Mouse (Mus musculus) retina, embryonic 14.5 days (tissue): Measurements from ENCODE around the gene Olfr455.
A peak's percentile ranks its signal among the peaks of the same experiment; 100 is the strongest.

Source experiments
- DNase-seq: peaks from one replicate; pipeline ENCODE4 v3.0.0-alpha.2; 2015; ENCODE audit warnings: low spot score

Olfr455 gene

DNA sequence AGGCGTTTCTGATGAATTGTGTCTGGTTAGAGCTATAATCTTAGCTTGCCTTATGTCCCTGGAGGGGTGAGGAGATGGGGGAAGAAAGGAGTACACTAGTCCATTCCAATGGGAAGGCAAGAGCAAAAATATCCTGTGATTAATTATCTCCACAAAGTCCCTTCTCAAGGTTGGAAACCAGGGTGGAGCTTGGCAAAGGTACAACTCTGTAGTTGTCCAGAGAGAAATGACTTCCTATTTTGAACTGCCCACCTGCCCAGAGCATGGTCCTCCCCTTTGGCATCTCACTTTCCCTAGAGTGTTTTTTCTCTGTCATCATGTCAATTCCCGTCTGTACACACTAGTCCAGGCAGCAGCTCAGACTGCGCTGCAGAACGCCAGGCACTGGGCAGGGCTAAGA, at the start of gene Olfr455:
Gene Olfr455, minus strand, starts transcription at position 127 of the 400 bp plus-strand sequence.
- DNase-seq: no peak

DNA sequence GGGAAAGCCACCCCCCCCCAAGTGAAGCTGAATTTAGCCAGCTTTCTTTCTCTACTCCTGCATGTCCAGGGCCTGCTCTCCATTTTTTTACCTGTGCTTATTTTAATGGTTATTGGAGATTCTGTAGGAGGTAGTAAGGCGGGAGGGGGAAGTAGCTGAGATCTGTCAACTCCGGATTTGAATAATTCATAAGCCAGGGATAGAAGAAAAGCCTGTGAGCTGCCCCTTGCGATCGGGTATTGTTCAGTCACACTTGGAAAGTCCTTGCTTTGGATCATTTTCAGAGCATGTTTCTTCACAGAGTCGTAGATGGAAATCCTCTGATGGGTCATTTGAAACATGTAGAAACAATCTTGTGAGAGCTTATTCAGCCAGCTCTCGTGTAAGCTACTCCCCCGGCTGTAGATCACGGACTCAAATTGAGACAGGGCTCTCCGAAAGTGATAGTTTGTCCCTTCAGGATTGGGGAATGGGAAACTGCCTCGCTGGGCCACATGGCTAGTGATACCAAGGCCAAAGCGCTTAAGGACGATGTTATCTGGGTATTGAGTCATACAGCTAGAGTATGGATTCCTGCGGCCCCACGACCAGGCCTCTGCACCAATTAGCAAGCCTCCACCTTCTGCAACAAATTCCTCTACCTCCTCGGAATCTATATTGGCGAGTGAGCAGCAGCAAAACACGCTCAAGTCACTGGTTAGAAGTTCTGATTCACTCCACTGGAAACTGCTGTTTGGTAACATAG, 45.9 kb upstream of the Olfr455 start:
- no peak for DNase-seq

DNA sequence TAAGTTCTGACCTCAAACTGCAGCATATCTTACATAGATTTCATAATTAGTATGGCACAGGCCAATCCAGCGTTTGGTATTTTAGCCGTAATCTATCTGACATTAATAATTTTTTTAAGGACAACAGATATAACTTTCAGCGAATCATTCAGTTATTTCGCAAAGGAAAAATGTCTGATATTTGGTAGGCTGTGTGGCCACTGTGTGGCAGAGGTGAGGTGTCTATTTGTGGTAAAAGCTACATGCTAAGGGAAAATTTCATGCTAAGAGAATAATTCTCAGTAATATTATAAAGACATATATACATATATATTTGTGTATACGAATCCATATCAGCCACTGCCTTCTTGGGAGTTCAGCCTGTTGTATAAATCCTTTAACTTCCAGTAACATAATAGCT, 39.2 kb upstream of the Olfr455 start:
- no peak for DNase-seq

DNA sequence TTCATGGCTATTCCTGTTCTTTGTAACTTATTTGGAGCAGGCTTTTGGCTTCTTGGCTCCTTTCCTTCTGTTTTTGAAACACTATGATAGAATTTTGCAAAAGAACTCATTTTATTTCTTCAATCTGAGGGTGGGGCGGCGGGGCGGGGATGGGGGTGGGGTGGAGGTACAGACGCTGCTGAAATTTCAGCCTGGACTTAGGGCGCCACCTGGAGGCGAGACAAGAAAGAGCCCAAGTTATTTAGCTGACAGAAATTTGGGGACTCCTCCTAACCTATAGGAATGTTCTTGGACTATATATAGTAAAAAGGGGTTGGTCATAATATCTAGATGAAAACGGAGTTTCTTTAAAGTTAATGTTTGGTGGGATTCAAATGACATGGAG, 36.1 kb upstream of the Olfr455 start:
- peak; percentile 77 for DNase-seq

DNA sequence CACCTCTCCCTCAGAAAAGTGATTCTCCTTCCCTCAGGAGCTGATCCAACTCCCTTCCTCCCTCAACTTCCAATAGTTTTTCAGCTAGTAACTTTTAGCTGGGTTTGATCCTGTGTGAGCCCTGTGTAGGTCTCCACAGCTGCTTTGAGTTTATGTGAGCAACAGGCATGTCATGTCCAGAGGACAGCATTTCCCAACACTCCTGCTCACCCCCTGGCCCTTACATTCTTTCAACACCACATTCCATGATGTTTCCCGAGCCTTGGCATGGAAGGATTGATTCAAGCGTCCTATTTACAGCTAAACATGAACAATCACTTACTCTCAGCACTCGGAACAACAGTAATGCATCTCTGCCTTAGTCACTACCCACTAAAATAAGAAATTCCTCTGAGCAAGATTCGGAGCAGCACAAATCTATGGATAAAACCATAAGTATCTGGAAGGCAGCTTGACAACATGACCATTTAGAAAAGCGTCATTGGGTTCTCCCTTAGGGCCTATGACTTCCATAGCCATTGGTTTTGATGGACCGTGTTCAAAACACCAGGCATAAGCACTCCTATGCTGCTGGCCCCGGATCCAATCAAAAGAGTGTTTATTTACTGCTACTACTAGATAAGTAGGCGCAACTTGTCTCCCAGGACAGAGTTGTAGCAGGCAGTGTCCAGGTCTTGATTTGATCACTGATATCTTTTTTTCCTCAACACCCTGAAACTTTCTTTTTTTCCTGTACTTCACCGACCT, 35.5 kb upstream of the Olfr455 start:
- no peak for DNase-seq

DNA sequence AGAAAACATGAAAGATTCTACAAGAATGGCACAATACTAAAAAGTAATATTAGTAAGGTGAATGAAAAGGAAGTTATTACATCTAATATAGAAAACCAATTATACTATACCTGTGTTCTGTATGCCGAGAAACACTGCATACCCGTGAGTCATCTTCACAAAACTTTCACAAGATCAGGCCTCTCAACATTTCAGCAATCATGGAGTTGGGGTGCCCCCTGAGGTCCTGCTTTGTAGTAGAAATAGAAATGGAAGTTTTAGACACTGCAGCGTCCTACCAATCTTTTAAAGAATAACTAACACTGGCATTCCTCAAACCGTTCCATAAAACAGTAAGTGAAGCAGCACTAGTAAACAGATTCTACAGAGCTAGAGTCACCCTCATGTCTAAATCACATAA, 31.3 kb upstream of the Olfr455 start:
- DNase-seq: no peak

DNA sequence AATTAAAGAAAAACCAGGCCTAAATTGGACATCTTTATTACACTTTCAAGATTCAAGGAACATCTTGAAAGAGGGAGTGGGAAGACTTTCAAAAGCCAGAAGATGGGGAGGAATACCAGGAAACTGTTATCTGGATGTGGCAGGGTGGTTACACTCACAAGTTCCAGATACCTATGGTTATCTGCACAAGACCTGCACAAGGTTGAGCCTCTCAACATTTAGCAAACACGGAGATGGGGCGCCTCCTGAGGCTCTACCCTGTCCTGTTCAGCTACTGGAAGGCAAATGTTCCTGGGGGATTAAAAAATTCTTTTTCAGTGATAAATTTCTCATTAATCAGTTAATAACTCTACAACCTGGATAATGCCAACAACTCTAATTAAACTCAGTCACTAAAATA, 30.0 kb upstream of the Olfr455 start:
- DNase-seq: no peak

DNA sequence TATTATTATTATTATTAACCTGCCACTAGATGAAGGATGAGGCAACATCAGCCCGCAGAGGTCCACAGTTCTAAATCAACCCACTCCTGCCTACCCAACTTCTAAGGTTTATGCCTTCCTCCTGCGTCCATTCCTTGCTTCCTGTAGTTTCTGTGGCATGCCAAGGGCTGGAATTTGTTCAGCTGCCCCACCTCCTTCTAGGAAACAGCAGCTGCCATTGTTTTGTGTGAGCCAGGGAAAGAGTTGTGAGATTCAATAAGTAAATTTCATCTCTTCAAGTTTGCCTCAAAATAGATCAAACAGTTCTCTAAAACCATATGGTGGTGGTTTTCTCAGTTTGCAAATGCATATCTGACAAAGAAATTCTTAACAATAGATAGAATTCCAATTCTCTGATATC, 20.8 kb upstream of the Olfr455 start:
- no peak for DNase-seq

DNA sequence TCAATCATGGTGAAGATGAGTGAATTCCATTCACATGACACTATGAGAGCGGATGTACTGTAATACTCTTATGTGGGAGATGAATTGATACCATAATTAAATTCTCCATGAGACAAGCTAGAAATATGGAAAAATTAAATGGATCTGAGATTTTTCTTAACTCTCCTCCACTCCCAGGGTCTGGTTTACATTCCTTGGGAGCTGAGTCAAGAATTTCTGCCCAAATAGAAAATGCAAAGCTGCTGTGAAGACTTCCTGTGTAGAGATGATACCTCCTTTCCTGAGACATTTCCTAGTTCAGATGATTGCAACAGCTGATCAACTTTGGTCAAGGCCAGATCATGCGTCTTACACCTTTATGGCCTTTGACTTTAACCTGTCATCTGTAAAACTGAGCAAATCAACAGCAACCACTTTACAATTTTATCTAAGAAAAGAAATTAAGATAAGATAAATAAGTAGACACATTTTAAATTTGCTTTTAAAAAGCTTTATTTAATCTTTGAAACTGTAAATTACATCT, 18.8 kb upstream of the Olfr455 start:
- no peak for DNase-seq

DNA sequence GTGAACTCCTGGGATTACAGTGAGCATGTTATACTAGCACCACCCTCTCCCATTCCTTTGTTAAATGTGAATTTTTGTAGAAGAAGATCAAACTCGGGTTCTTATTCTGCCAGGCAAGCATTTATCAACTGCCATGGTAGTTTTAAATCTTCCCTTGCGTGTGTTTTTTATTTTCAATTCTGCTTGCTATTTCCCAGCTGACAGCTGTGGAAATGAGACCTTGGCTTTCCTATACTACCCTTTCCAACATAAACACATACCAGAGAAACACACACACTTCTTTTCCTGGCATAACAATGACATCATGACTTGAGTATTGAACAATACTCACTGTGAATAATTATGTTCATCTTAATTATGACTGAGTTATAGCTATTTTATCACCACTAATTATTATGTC, 14.9 kb upstream of the Olfr455 start:
- no peak for DNase-seq

DNA sequence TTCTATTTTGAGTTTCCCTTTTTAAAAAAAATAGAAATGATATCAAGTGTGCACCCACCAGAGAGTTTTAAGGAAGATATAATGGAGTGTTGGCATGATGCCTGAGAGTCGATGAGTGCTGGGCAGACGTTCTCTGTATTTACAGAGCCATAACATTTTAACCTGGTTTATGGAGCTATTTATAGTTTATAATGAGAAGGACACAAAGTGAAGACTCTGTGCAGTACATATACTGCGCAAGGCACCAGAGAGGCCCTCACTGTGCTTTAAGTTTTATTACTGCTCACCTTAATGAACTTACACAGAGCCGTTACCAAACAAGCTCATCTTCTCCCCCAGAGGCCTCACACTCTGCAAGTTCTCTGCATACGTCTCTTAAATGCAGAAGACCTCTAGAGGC, 13.5 kb upstream of the Olfr455 start:
- DNase-seq: no peak

DNA sequence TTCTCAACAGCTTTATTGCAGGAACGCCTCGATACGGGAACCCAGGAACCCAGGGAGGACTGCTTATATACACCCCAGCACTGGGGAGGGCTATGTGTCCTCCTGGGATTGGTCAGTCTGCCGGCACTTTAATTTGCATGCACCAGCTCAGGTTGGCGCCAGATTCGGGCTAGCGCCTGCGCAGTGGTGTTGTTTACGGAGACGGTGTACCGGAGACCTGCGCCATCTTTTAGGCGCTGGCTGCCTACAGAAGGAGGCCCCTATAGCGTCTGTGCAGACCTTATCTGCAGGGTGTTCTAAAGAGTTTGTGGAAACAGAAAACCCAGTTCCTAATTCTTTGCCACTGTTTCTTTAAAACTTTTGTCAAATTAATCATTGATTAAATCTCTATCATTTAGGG, 11.3 kb upstream of the Olfr455 start:
- no peak for DNase-seq

DNA sequence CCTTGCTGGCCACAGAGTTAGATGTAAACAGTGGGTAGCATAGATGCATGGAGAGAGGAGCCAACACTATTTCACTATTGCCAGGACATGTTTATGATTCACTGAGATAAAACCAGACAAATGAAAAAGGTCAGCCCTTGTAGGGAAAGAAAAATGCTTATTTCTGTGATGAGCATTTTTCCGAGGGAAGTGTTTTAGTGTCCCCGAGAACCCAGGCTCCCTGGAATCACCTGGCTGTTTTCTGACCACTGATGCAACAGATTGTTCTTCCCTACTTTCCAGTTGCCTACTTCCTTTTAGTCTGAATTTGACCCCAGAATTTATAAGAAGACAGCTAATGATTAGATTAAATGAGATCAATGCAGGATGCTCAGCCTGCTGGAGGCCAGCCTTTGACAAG, 1.2 kb downstream of the Olfr455 start:
- no peak for DNase-seq

DNA sequence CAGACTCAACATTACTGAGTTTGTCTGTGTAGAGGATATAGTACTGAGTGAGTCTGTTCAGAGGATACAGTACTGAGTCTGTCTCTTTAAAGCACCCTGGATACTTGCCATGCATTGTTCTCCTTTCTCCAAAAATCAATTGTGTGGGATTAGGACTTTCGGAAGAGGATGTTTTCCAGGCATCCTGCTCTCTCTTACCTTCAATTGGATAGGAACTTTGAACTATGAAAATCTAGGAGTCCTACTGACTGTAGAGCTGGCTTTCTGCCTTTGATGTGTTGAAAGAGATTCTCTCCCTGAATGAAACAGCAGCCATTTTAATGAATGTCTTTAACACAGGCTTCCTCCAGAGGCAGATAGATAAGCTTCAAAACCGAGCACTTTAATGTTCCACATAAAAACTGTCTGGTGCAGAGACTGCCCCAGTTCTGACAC, 1.9 kb downstream of the Olfr455 start:
- no peak for DNase-seq

DNA sequence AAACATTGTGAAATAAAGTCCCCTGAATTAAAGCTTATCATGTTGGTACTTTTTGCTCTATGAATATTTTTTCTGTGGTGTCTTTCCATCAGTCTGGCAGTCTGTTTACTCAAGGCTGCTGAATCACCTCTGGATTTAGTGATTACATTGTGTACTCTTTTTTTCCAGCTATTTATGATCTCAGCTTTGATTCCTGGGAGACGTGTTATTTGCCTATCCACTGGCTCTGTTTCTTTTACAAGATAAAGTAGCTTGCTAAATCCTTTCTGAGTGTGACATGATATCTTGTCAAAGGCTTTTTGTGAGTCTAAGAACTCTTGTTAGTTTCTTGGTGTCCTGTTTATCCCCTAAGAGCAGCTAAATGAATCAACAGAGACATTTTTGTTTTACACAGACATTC, 2.5 kb downstream of the Olfr455 start:
- no peak for DNase-seq

DNA sequence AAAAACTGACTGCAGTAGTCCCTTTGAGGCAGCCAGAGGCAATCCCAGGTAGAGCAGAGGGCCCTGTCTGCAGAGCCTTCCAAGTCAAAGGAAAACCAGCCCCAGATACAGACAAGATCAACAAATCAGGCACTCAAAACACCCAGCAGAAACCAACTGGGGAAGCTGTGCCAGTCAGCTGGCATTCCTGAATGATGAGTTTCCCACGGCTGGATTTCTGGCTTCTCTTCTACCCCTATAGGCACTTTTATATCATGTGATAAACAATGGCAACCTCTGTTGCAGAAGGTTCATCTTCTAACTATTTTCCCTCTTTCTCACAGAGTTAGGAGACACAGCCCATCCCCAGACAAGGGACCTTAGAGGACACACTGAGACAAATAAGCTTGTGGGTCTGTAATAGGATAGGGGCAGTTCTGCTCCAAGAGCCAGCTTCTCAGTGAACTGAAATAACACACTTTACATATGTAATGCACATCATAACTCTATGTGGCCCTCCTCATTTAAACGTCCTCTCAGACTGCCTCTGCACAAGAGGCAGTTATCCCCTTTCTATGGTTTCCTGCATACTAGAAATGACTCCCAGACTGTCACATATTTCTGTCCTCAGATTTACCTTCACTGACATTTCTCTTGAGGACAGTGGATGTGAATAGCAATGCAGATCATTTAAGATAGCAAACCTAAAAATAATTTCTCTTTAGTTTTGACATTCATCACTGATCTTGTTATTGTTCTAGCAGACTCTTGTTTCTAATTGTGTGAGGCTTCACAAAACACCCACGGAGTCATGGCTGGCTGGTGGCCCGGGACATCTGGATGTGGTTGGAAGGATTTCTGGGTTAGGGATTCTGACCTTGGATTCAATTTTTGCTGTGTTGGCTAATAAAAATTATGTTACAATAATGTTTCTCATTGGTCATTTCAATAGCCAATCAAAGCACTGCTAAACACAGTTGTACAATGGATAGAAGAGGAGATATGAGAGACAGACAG, 5.1 kb downstream of the Olfr455 start:
- DNase-seq: no peak

DNA sequence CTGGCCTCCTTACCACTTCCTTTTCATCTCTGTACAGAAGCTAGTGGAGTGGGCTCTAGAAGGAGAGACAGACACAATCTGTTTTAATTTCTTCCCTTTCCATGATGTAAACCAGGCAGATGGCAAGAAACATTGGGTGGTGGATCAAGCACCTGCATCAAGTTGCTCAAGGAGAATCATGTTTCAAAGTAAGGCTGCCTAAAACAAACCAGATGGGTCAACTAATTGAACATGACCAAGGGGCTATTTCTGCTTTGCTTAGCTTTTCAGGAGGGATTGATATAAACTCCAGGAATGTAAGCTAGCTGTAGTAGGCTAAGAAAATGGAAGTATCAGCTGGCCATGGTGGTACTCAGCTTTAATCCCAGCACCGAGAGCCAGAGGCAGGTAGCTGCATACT, 6.7 kb downstream of the Olfr455 start:
- no peak for DNase-seq

DNA sequence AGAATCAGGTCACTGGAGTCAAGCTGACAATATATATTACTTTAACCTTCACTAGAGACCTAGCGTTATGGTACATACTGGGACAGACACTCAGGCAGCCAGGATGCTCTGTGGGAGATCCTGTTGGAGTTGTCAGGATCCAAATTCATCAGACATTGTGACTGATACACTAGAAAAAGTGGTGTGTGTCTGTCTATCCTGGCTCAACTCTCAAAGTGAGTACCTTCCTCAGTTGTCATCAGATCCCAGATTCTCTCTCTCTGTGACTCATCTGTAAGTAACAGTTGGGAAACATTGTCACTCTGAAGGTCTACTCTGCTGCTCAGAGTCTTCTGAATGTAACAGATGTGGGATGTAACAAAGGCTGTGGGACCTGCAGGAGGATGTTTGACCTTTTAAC, 7.7 kb downstream of the Olfr455 start:
- DNase-seq: no peak

DNA sequence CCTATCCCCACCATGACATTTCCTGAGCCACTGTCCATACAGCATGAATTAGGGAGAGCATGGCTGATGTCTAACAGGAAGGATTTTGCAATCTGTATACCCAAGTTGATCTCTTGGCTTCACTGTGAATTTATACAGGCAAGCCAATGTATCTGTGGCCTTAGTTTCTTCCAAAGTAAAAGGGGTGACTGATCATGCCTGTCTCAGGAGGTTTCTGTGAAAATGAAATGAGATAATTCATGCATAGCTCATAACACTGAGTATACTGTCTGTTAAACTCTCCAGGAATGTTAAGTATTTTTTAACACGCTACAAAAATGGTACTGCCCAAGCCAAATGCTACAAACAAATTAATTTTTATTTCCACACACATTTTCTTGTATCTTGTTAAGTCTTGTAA, 33.9 kb downstream of the Olfr455 start:
- no peak for DNase-seq

DNA sequence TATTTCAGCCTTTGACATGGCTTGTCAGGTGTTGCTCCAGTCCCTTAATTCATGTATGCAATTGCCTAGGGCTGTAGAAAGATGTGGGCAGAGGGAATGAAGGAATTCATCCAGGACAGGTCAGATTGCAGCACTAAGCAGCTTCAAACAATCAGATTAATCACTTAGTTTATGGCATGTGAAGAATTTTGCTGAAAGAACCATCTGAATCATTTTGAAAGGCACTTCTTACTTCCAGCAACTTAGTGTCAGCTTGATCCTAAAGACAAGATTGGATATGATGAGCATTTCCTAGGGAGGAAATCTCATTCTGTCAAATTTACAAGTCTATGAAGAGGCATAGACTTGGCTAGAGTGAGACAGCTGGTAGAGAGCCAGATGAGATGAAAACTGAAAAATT, 38.1 kb downstream of the Olfr455 start:
- no peak for DNase-seq

DNA sequence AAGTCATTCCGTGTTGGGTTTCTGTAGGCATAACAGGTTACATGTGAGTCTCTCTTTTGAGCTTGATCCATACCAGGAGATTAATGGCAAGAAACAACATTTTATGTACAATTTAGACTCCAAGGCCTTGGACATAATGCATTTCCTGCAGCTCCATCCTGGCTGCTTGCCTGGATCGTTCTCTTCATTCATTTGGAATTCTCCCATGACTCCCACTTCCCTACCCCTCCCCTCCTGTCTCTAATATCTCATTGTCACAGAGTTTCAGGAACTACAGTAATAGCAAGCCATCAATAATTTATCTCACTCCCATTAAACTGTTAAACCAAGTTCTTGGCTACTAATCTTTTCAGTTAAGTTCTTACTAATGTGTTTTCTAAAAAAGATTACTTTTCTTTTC, 43.9 kb downstream of the Olfr455 start:
- no peak for DNase-seq

DNA sequence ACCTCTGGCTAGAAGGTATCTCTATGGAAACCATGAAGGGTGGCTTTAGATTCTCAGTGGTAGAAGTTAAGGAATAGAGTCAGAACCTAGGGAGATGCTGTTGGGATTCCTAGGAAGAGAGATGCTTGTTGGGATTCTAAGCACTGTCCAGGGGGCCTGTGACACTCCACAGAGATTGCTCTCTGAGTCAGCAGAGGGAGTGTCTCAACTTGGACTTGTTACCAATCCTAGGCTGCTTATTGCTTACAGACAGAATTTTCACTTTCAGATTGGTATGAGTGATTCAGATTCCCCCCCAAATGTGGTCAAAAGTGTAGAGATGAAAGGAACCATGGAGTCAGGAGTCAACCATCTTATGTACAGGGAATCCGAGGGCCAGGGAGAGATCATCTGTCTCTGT, 57.7 kb downstream of the Olfr455 start:
- DNase-seq: no peak
